8 mouse cellular contexts compared by ENCODE assay signal in genomic region chr15:85231443-85232255, GRCm38 (mm10). TPM values are rescaled to one million over a fixed set of nuclear protein-coding genes. Genes with fewer than 3 reads are reported as not detected.
A peak's percentile ranks its signal among the peaks of the same experiment; 100 is the strongest.
DNase-seq lines count a peak whose midpoint lies in the region; ATAC-seq lines count a peak whose summit lies in the region.

No protein-coding gene starts in this region.

- peak; percentile 64 for ATAC-seq in granulocyte monocyte progenitor cell, adult 5-6 weeks (replicated peaks; ENCODE audit: poor library complexity, severe bottlenecking)
- ATAC-seq in megakaryocyte-erythroid progenitor cell, adult 5-6 weeks (replicated peaks; ENCODE audit: low FRiP score, low TSS enrichment, poor library complexity, severe bottlenecking), result peak; percentile 65; the same call in 1 of the 2 replicates

- peak; percentile 68 to 78 for DNase-seq in cerebellum, postnatal 4 days (ENCODE audit: low spot score in 2 of 2)
- DNase-seq in cerebellum, adult 8-10 months, result no peak
- peak; percentile 27 to 42 for DNase-seq in CD8-positive naive resting alpha-beta T cell, adult 2 months (ENCODE audit: low read depth in 2 of 2, low spot score in 2 of 2)
- DNase-seq in c-Kit-positive CD71-positive TER-119-positive erythroid progenitor cells, embryonic 14.5 days (ENCODE audit: low spot score), result peak; percentile 21
- DNase-seq in kidney, postnatal 4 days, result peak; percentile 88 to 90
- DNase-seq in testis, postnatal 10 days (ENCODE audit: low spot score), result peak; percentile 88

RNA-seq across cellular contexts. Expression of gene Fbln1, which starts 25.9 kb away (rescaled TPM):
- 0.11 and 0.30 TPM in 2 replicates for total RNA-seq in granulocyte monocyte progenitor cell, adult 5-6 weeks (2014; fragmentation: Nextera tagmentation)
- total RNA-seq in granulocyte monocyte progenitor cell, adult 5-6 weeks (2017), result 0.73 TPM in 1 of 2 replicates, not detected in the other
- not detected in 2 replicates for total RNA-seq in megakaryocyte-erythroid progenitor cell, adult 5-6 weeks (2014; fragmentation: Nextera tagmentation)
- total RNA-seq in megakaryocyte-erythroid progenitor cell, adult 5-6 weeks (2017), result not detected in 2 replicates
